Mouse (Mus musculus): Measurements from ENCODE around the gene Ska3. TPM values are rescaled to one million over a fixed set of nuclear protein-coding genes. Genes with fewer than 3 reads are reported as not detected.

Gene Ska3
- polyA plus RNA-seq, 1 experiment from 2014 or later: 33.9 TPM

- Histone ChIP-seq H3K9me3 (replicated peaks) (no peaks in the 10 kb centered on the region), H3K4me1 (replicated peaks) (peaks cover 11% of the 10 kb centered on the region), H3K27me3 (replicated peaks) (no peaks in the 10 kb centered on the region), H3K4me3 (peak overlapping the region; percentile 70), H3K4me2 (peak overlapping the region; percentile 77), H3K36me3 (peaks cover 14% of the 10 kb centered on the region), H3K9ac (peak overlapping the region; percentile 60; the same call in 1 of the 2 replicates), H3K27ac (ENCODE audit: poor library complexity, severe bottlenecking) (peak overlapping the region; percentile 28; the same call in 1 of the 2 replicates)
- WGBS: 9% methylated on average over 7 of the region's 7 CpGs
- no peak; the same call in 1 of the 2 replicates for ATAC-seq (ENCODE audit: insufficient number of reproducible peaks, low FRiP score)
These were observed 28.4 kb downstream of the Ska3 start for GRCm38 (mm10) chr14:57797551-57797950.

GRCm38 (mm10) chr14:57791171-57791570, 34.8 kb downstream of the Ska3 start:
- H3K4me2 ChIP-seq: no peak overlapping the region
- no peaks in the 10 kb centered on the region; the same call in 1 of the 2 replicates for H3K9me3 ChIP-seq (replicated peaks)
- WGBS: 75% methylated on average over 4 of the region's 4 CpGs
- H3K27ac ChIP-seq (ENCODE audit: poor library complexity, severe bottlenecking): no peak overlapping the region
- H3K4me1 ChIP-seq (replicated peaks): no peaks in the 10 kb centered on the region; the same call in 1 of the 2 replicates
- no peak overlapping the region for H3K4me3 ChIP-seq
- H3K36me3 ChIP-seq: no peaks in the 10 kb centered on the region
- H3K27me3 ChIP-seq (replicated peaks): no peaks in the 10 kb centered on the region
- no peak overlapping the region for H3K9ac ChIP-seq
- no peak for ATAC-seq (ENCODE audit: insufficient number of reproducible peaks, low FRiP score)

GRCm38 (mm10) chr14:57789759-57790158, 36.2 kb downstream of the Ska3 start:
- Histone ChIP-seq H3K4me2 (no peak overlapping the region), H3K9me3 (replicated peaks) (no peaks in the 10 kb centered on the region; the same call in 1 of the 2 replicates), H3K36me3 (no peaks in the 10 kb centered on the region), H3K27me3 (replicated peaks) (no peaks in the 10 kb centered on the region), H3K4me3 (no peak overlapping the region), H3K27ac (ENCODE audit: poor library complexity, severe bottlenecking) (no peak overlapping the region), H3K4me1 (replicated peaks) (no peaks in the 10 kb centered on the region; the same call in 1 of the 2 replicates), H3K9ac (no peak overlapping the region)
- WGBS: 83% methylated on average over 9 of the region's 9 CpGs
- no peak for ATAC-seq (ENCODE audit: insufficient number of reproducible peaks, low FRiP score)

GRCm38 (mm10) chr14:57789311-57789710, 36.7 kb downstream of the Ska3 start:
- Histone ChIP-seq H3K27ac (ENCODE audit: poor library complexity, severe bottlenecking) (no peak overlapping the region), H3K27me3 (replicated peaks) (no peaks in the 10 kb centered on the region), H3K36me3 (no peaks in the 10 kb centered on the region), H3K9ac (no peak overlapping the region), H3K4me3 (no peak overlapping the region), H3K4me1 (replicated peaks) (no peaks in the 10 kb centered on the region; the same call in 1 of the 2 replicates), H3K9me3 (replicated peaks) (no peaks in the 10 kb centered on the region; the same call in 1 of the 2 replicates), H3K4me2 (no peak overlapping the region)
- WGBS: 79% methylated on average over 2 of the region's 2 CpGs
- no peak for ATAC-seq (ENCODE audit: insufficient number of reproducible peaks, low FRiP score)

GRCm38 (mm10) chr14:57787406-57787805, 38.6 kb downstream of the Ska3 start:
- Histone ChIP-seq H3K27me3 (replicated peaks) (no peaks in the 10 kb centered on the region), H3K9me3 (replicated peaks) (no peaks in the 10 kb centered on the region; the same call in 1 of the 2 replicates), H3K4me1 (replicated peaks) (no peaks in the 10 kb centered on the region; the same call in 1 of the 2 replicates), H3K9ac (no peak overlapping the region), H3K27ac (ENCODE audit: poor library complexity, severe bottlenecking) (no peak overlapping the region), H3K36me3 (no peaks in the 10 kb centered on the region), H3K4me3 (no peak overlapping the region), H3K4me2 (no peak overlapping the region)
- ATAC-seq (ENCODE audit: insufficient number of reproducible peaks, low FRiP score): no peak
- WGBS: 48% methylated on average over 4 of the region's 4 CpGs

- Histone ChIP-seq H3K9me3 (replicated peaks) (no peaks in the 10 kb centered on the region), H3K4me1 (replicated peaks) (no peaks in the 10 kb centered on the region), H3K27me3 (replicated peaks) (no peaks in the 10 kb centered on the region), H3K4me2 (no peak overlapping the region), H3K36me3 (no peaks in the 10 kb centered on the region), H3K4me3 (no peak overlapping the region), H3K27ac (ENCODE audit: poor library complexity, severe bottlenecking) (no peak overlapping the region), H3K9ac (no peak overlapping the region)
- no peak for ATAC-seq (ENCODE audit: insufficient number of reproducible peaks, low FRiP score)
- WGBS: 74% methylated on average over 6 of the region's 6 CpGs
These were observed 53.7 kb downstream of the Ska3 start for GRCm38 (mm10) chr14:57772157-57772815.

- no peak overlapping the region for H3K27ac ChIP-seq (ENCODE audit: poor library complexity, severe bottlenecking)
- H3K36me3 ChIP-seq: no peaks in the 10 kb centered on the region
- 89% methylated on average over 5 of the region's 5 CpGs for WGBS
- no peaks in the 10 kb centered on the region for H3K4me1 ChIP-seq (replicated peaks)
- no peaks in the 10 kb centered on the region for H3K9me3 ChIP-seq (replicated peaks)
- H3K4me3 ChIP-seq: no peak overlapping the region
- no peak overlapping the region for H3K9ac ChIP-seq
- no peak overlapping the region for H3K4me2 ChIP-seq
- ATAC-seq (ENCODE audit: insufficient number of reproducible peaks, low FRiP score): no peak
- H3K27me3 ChIP-seq (replicated peaks): no peaks in the 10 kb centered on the region
These were observed 56.9 kb downstream of the Ska3 start for GRCm38 (mm10) chr14:57769102-57769501.

GRCm38 (mm10) chr14:57760447-57761412, 65.3 kb downstream of the Ska3 start:
- H3K9ac ChIP-seq: no peak overlapping the region
- no peaks in the 10 kb centered on the region for H3K36me3 ChIP-seq
- H3K4me2 ChIP-seq: no peak overlapping the region
- H3K27ac ChIP-seq (ENCODE audit: poor library complexity, severe bottlenecking): no peak overlapping the region
- no peak for ATAC-seq (ENCODE audit: insufficient number of reproducible peaks, low FRiP score)
- H3K27me3 ChIP-seq (replicated peaks): no peaks in the 10 kb centered on the region
- no peaks in the 10 kb centered on the region for H3K9me3 ChIP-seq (replicated peaks)
- WGBS: 63% methylated on average over 10 of the region's 10 CpGs
- no peaks in the 10 kb centered on the region for H3K4me1 ChIP-seq (replicated peaks)
- H3K4me3 ChIP-seq: no peak overlapping the region

GRCm38 (mm10) chr14:57758237-57758636, 67.7 kb downstream of the Ska3 start, which contains the start of gene Lats2:
TSS of gene Lats2 (minus strand) at chr14:57758388.
- no peaks in the 10 kb centered on the region for H3K36me3 ChIP-seq
- no peak within 1 kb of the TSS for H3K27ac ChIP-seq (ENCODE audit: poor library complexity, severe bottlenecking)
- H3K9ac ChIP-seq: no peak within 1 kb of the TSS
- no peaks in the 10 kb centered on the region for H3K27me3 ChIP-seq (replicated peaks)
- H3K4me3 ChIP-seq: no peak within 1 kb of the TSS
- no peak within 1 kb of the TSS for H3K4me2 ChIP-seq
- ATAC-seq (ENCODE audit: insufficient number of reproducible peaks, low FRiP score): no peak
- H3K4me1 ChIP-seq (replicated peaks): peaks cover 13% of the 10 kb centered on the region
- H3K9me3 ChIP-seq (replicated peaks): no peaks in the 10 kb centered on the region
- WGBS: 72% methylated on average over 4 of the region's 4 CpGs

Measured in heart, embryonic 12.5 days (tissue).